Mouse (Mus musculus) heart, adult 8-10 months (tissue): ENCODE measurements around the gene Dera. TPM values are rescaled to one million over a fixed set of nuclear protein-coding genes. Genes with fewer than 3 reads are reported as not detected.
"Not testable (repeated sequence)": the region's sequence is repeated elsewhere in the genome, so short reads cannot be mapped to it uniquely, and the experiment has no call there.

ENCODE experiments used
- DNase-seq: peaks from one replicate; pipeline ENCODE4 v3.0.0; 2022; ENCODE audit warnings: low spot score
- total RNA-seq, 4 experiments: library from RNA; stranded (reverse); gene quantifications; 2 replicates each; pipeline ENCODE4 v1.2.4; 2022

Dera gene
- 10 to 100 TPM in 1 of 4 experiments, 1 to 10 TPM in 3; 3.7 to 11.8 (median 5.5) TPM for total RNA-seq

DNA sequence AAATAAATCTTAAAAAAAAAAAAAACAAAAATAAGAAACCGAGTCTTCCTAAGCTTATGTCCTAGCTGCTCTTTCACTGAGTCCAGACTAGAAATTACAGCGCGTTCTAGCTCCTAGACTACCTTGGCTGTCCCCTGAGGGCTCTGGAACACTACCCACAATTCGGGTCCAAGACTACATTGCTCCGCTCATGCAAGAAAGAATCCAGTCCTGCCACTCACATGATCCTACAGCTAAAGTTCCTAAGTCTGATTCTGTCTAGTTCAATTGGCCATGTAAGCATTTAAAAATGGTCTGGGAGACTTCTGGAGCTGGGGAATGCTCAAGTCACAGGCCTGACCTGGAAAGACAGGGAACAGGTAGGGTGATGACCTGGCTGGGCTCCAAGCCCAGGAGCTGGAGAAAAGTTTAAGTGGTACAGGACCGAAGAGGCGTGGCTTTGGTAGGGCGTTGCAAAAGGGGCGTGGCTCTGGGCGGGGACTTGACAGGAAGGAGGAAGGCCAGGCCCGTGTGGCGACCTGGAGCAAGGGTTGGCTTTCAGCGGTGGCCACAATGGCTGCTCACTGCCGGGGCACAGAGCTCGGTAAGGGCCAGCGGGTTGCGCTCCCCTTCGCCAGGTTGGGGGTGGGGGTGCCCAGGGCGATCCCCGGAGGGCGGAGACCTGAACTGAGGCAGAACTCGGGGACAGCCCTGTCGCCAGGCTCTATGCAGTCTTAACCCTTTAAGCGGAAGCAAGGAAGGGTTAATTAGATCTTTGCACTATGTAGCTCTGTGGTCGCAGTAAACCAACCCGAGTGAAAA, at the start of gene Dera:
Dera (plus strand) TSS at position 491 of the 801 bp plus-strand sequence.
- peak; percentile 75 for DNase-seq

DNA sequence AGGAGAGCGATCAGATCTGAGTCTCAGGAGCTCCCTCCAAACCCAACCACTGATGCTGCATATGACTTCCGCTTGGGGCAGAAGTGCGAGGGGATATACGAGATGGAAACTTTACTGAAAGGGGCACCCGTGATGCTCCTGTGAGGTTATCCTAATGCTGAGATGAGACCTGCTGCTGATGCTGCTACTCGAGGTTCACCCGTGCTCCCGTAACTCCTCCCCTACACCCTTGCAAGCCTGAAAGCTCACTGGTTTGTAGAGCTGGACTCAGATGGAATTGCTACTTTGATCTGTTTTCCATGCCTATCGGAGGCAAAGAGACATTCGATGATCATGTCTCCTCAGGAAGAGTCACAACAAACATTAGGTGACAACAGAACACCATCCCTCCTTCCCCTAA, 48.1 kb upstream of the Dera start:
- no peak for DNase-seq

DNA sequence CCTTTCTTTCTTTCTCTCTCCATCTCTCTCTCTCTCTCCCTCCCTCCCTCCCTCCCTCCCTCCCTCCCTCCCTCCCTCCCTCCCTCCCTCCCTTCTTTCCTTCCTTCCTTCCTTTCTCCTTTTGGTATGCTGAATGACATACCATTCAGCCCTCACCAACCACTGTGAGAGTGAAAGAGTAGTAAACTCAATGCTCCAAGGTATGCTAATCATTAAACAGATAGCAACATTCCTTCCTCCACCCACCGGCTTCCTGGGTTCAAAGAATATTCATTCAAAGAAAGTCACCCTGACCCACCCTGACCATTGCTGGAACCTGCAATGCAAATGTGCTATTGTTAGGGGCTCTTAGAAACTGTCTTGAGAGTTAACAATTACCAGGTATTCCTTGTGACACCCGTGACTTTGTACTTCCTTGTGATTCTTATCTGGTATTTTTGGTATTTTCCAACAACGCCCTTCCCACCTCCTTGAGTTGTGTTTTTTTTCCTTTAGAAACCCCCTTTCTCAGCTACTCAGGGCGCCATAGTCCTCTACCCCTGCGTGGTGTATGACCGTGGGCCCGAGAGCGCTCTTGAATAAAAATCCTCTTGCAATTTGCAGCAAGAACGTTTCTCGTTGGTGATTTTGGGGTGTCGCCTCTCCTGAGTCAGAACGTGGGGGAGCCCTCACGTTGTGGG, 45.5 kb upstream of the Dera start:
- DNase-seq: not testable (repeated sequence)

DNA sequence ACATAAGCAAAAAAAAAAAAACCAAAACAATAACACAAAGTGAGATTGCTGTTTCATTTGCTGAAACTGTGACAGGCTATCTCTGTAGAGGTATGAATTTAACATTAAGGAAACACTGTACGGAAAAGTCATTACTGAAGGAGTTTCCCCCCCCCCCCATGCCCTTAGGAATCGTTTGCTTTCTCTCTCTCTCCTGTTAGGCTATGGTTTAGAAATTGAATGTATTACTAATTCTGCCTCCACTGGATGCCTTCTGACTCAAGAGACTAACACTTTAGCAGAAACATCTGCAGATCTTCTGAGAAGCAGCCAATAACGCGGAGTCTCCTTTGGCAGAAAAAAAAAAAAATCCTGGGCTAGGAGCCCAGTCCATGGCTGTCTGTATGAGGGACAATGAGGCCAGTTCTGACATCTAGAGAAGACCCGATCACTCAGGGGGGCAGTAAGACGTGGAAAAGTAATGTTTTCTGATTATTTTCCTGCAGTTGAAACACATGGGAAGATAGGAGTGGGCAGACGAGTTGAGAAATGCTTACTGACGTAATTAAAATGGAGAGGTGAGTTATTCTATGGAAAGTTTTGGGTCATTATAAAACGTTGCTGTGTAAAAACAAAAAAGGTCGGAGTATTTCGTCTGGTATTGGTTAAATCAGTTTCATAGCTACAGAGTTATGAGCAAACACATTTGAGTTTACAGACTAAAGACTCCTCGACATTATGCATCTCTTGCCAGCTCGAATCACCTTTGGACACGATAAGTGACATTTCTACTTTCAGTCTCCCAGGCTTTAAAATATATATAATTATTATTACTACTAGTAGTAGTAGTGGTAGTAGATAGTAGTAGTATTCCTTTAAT, 43.9 kb upstream of the Dera start:
- peak; percentile 65 for DNase-seq

DNA sequence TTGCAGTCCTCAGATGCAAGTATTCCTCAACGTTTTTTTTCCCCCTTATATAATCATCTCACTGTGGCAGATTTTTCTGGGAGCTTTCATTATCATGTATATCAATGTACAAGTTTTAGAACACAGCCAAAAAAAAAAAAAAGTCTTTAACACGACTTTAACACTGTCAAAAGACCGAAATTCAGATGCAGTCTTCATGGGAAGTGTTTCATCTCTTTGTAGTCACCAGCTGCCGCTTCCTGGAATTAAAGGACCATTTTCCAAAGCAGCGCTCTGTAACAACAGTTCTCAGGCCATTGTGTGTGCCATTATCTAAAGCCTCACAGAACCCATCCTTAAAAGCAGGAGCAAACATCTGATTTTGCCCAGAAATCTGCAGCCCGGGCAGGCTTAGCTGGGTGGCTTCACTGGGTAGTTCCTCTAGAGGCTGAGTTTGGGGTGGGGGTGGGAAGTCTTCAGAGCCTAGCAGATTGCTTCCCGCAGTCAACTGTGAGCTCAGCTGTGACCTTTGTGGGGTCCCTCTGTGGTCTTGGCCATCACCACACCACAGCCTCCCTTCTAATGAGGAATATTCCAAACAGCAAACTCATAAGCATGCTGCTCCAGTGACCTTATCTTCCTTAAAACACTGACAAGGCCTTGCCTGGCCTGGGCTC, 41.6 kb upstream of the Dera start:
- no peak for DNase-seq

DNA sequence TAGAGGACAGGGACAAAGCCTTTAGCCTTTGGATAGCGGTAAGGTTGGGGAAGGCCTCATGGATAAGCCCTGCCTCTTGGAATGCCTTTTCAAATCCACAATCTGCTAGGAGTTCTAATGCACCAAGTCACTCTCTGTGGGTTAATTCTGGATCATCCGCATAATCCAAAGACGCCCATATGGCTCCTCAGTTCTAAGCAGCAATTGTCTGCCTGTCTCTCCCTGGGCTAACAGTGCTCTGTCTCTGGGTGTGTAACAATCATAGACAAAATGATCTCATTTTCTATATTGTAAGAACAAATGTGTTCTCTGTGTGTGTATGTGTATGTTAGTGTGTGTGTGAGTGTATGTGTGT, 41.1 kb upstream of the Dera start:
- DNase-seq: no peak

DNA sequence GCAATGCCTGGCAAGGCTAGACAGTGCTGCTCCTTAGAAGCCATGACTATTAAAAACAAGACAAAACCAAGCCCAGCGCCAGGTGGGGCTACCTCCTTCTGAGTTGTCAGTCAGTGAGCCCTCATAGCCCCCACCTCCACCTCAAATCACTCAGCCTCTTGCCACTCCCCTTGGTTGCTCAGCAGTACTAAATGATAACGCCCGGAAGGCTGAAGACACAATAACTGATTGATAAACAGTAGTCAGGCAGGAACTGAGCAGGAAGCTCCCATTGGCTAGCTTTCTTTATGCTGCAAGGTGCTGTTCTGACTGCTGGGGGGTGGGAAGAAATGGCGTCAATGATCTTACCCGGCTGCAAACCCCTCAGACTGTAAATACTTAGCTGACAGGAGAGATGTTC, 37.5 kb upstream of the Dera start:
- no peak for DNase-seq

DNA sequence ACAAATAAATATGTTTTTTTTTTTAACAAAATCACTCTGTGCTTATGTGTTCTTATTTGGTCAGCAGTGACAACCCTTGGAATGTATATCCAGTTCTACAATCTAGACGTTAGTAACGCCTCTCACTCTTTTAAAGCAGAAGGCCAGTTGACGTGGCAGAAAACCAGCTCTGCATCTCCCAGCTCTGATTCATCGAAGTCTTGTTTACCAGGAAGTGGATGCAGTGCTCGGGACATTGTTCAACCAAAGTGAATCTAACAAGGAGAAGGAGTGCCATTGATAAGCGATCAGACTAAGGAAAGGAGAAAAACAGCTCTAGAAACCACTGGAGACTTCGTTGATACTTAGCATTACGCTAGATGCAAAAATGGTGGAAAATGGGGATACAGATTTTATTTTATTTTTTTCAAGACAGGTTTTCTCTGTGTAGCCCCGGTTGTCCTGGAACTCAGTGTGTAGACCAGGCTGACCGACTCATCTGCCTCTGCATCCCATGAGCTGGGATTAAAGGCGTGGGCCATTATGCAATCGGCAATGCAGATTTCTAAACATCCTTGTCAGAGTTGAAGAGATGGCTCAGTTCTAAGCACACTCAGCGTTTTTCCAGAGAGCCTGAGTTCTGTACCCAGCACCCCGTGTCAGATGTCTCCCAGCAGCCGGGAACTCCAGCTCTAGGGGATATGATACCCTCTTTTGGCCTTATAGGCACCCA, 32.0 kb upstream of the Dera start:
- no peak for DNase-seq

DNA sequence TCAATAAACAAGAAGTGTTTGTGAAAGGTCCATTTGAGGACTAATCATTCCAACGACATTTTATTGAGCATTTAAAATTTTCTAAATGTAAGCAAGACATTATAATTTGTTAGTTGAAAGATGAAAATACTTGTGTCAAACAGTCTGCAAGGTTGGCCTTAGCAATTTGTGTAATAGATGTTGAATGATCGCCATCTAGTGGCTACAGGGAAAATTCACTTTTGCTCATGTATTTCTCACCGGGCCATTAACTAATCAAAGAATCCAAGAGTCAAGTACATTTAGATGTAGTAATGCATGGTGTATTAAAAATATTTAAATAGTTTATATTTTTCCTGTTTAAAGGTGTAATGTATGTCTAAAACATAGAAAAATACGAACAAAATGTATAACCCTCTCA, 30.4 kb upstream of the Dera start:
- DNase-seq: peak; percentile 65

DNA sequence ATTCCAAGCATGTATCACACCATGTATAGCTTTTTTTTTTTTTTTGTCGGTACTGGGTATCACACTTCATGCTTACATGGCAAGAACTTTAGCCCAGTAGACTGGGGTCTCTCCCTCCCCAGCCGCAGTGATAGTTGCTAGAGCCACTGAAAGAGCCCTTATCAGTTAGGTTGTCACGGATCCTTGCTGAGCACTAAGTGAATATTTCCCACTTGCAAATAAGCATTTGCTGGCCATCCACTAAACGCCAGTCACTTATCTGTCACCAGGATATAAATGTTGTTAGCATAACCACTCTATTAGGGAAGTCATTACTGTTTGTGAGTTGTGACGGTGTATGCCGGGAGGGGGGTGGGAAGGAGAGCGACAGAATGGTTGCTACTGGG, 19.9 kb upstream of the Dera start:
- DNase-seq: no peak

DNA sequence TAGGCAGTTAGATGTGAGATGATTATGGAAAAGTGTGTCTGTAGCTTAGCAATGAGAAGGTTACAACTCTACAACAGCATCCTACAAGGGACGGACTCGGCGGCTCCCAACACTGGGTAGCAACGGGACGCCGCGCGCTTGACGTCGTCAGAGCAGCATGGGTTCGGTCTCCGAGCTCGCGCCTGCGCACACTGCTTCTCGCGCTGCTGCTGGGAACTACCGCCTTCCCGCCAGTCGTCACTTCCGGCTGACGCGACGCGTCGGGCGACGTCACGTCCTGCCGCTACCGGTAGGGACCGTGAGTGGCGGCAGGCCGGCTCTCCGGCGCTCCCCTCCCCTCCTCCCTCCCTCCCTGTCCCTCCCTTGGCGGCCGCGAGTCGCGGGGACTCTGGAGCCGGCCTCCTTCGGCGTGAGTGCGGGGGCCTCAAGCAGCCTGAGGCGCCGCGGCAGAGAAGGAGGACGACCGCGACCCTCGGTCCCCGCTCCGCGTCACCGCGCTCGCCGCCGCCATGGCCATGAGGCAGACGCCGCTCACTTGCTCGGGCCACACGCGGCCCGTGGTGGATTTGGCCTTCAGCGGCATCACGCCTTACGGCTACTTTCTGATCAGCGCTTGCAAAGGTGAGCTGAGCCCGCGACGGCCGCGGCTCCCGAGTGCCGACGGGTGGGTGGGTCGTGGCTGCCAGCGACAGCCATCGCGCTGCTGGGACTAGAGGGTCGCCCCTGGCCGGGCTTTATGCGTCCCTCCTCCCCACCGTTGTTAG, 19.3 kb upstream of the Dera start, which contains the start of gene Strap:
Strap (plus strand) TSS at position 233 of the 764 bp plus-strand sequence.
- DNase-seq: peak; percentile 88

DNA sequence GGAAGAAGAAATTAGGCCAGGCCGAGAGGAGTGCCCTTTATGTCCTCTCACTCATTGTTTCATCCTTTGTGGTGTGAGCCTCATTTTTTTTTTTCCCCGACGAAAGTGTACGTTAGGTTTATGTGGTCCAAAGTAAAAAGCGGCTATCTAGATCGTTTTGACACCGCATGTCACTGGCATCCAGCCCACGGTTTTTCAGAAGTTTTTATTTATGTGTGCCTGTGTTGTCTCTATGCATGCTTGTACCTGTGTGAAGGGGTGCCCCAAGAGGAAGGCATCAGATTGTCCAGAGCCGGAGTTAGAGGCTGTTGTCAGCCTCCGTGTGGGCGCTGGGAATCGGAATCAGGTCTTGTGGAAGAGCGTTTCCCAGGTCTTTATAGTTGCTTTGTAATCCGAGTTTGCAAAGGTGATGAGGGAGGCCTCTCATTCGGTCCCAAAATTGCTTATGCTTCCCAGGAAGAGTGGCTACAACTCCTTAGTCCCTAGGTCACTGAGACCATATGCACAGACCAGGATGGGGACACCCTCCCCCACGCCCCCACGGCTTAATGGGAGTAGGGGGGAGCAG, 18.6 kb upstream of the Dera start:
- no peak for DNase-seq

DNA sequence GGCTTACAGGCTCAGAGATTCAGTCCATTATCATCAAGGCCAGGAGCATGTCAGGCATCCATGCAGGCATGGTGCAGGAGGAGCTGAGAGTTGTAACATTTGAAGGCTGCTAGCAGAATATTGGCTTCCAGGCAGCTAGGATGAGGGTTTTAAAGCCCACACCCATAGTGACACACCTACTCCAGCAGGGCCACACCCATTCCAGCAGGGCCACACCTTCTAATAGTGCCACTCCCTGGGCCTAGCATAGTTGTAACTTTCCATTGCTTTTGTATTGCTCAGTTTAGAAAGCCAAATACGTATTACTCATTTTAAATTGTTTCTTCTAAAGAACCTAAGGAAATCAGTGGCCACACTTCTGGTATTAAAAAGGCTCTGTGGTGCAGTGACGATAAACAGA, 13.4 kb upstream of the Dera start:
- no peak for DNase-seq

DNA sequence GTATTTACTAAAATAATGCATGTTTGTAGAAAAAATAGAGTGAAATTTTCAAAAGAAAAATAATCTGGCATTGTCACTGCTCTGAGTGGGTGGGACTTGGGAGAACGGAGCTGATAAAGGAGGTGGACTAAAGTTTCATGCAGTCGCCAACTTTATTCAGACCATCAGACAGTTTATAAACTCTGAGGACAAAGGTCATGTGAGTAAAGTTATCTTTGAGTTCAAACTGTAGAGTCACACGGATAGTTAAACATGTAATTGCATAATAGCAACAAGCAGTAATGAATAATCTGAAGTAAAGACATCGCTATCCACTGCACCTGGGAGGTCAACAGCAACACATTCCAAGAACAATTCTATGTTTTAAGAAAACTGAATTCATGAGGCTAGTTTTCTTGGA, 9.6 kb upstream of the Dera start:
- DNase-seq: no peak

DNA sequence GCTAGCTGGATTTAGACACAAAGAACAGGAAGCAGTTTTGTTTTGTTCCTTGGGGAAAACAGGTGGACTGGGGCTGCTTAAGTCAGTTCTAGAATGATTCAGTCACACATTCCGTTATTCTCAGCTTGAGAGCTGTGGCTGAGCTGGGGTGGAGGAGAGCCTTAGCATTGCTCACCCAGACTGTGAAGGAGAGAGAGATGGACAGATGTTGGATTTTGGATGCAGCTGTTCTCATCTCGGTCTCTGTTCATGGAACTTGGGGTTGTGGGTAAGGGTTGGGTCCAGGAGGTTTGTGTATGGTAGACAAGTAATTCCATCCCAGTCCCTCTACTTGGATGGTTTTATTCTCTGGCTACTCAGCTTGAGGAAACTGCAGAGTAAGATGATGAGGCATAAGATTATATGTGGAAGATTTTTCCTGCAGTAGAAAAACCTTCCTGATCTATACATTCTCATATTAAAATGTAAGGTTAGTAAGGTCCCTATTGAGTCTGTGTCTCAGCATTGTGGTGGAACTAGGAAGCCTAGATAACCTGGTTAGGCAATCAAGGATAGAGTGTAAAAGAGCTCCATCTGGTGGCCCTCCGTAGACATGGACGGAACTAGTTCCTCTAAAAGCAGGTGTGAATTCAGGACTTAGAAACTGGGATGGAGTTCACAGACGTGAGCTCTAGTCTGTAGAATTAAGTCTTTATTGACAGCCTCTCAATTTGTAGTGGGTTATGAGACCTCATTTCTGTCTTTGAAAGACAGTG, 7.0 kb upstream of the Dera start:
- no peak for DNase-seq

DNA sequence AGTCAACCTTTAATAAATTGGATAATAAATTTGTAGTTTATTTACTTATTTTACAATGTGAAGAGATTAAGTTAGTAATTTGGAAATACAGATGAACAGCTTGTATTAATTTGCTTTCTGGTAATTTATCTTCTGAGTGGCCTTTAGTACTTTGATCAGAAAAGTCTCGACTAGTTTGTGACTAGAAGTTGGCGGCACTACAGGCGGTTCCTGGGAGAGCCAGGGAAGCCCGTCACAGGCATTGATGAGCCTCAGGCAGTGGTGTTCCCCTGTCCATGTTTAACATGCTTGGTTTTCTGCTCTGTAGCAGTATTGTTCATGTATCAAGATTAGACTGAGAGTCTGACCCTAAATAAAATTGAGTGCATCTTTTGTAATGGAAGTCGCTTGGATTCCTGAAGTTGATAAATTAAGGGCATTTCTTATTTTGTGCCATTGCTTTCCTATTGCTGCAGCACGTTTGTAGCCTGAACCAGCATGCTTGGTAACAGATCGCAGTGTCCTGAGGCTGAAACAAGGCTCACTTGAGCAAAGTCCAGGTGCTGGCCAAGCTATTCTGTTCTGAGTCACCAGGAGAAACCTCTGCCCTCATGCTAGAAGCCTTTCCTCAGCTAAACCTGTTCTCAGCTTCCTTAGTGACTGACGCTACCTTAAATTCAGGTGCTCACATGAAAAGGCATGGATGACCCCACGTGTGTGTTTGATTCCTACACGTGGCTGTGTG, 2.6 kb upstream of the Dera start:
- DNase-seq: no peak

DNA sequence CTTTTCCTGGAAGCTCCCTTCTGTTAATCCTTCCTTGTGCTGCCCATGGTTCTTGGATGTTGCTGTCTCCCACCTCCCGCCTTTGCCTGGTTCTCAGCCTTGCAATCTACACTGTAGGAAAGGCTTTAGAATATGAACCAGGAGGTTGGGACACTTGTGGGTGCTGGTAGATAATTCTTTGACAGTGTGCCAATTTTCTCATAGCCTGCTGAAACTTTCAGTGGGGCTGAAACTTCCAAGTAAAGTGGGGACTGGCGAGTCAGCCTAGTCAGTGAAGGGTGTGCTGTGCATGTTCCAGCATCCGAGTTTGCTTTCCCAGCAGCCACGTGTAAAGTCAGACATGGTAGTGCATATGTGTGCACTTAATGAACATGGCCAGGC, 2.1 kb upstream of the Dera start:
- DNase-seq: no peak

DNA sequence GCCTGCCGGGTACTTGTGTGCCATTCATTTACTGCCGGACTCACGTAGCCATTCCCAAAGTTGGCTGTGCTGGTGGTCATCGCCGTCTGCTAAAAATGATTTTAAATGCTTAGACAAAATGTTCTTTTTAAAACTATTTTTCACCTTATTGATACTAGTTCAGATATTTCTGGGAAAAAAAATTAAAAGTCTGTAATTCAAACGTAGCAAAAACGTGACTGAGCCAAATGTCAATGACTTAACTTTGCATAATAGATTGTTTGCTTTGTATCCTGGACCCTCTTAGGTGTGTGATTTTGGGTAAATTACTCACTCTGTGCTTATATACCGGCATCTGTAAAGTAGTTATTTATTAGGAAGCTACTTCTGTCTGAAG, 499 bp downstream of the Dera start:
- no peak for DNase-seq

DNA sequence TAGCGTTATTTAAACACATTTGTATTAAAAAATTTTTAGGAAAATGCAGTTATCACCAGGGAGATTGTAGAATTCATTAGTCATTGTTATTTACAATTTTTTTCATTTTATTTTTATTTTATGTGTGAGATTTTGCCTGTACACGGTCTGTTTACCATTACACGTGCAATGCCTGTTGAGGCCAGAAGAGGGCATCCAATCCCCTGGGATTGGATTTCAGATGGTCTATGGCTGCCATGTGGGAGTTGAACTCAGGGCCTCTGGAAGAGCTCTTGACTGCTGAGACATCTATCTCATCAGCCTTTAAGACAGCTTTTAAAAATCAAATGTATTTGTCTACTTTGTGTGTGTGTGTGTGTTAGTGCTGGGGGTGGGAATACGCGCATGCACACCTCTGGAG, 2.0 kb downstream of the Dera start:
- DNase-seq: no peak
